Mouse (Mus musculus) lung, postnatal 14 days (tissue): Measurements from ENCODE around the gene Galntl6.

Source experiments
- DNase-seq: peaks from one replicate; pipeline ENCODE4 v3.0.0; 2021

The Galntl6 gene

DNA sequence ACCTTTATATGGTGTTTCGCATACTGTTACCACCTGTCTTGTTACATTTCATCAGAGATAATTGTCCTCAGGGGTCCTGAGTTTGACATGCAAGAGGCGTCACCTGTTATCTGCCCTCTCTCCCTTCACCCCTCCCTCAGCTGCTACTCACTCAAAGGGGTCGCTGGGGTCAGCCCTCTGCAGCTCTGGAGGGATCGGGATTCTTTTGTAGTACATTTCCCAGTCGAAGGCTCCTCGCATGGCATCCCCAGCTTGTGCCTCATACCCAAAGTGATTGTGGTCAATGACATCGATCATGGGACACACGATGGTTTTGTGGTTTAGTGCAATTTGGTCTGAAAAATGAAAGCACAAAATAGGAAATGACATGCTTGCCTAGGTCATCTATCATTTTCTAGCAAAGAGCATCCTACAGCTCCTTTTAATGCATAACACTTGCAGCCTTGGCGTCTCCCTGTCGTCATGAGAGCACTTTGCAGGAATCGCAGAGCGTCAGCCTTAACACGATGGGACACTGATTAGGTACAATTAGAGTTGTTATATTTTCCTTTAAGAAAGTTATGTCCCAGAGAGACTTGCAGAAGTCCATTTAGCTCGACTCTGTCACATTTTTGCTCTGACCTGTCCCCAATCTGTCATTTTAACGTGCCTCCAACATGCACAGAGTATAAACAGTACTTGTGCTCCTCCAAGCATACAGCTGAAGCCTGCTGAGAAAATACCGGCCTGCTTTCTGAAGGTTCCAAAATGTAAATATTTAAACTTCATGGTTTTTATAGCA, 954.1 kb downstream of the Galntl6 start:
- no peak for DNase-seq

DNA sequence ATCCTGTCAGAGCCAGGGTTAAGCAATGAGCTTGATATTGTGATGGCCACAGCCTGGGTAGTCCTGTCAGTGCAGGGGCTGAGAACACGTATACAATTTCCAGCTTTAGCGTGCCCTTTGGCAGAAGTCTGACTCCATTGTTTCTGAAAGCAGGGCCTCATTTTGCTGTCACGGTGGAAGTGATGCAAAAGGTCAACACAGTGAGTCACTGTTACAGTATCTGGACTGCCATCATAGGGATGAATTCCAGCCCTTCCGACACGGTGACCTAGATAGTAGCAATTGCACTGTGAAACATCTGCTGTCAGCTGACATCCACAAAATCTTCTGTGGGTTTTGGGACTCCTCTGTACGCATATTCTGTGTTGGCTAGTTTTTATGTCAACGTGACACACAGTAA, 956.9 kb downstream of the Galntl6 start:
- no peak for DNase-seq

DNA sequence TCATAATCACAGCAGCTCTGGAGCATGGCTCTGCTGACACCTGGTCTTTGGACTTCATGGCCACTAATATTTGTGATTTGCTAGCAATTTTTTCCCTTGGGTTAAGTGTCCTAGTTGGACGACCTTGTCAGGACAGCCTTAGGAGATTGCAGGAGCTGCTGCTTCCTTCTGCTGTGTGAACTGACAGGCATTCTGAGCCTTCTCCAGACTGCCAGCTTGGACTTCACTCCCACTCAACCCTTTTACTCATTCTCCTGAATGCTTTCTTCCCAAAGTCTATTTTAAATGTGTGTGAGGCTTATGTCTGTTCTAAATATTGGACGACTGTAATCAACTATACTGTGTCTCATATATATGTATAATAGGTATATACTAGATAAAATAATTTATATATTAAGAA, 971.3 kb downstream of the Galntl6 start:
- DNase-seq = no peak

DNA sequence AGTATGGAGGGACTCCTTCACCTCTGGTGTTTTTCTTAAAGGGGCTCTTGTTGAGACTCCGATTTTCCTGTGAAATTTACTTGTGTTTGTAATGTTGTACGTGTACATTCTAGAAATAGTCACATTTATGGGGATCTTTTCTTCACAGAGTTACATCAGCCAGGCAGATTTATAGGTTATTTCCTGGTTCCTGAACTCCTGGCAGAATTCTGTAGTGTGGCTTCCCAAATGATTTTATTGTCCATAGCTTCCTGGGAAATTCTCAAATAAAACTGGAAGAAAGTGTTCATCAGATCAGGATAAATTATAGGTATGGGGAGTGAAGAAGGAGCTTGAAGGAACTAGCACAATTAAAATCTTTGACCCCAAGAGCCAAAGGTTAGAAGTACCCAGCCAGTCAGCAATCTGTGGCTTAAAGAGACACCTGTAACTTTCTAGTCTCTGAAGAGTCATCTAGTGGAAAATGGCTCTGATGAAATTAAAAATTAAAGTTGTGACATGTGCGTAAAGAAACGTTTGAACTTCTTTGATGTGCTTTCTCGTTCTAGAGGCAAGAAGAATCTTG, 972.5 kb downstream of the Galntl6 start:
- no peak for DNase-seq

- peak; percentile 57 for DNase-seq
Observed at GRCm38 (mm10) chr8:57939177-57939855, 973.1 kb downstream of the Galntl6 start.

DNA sequence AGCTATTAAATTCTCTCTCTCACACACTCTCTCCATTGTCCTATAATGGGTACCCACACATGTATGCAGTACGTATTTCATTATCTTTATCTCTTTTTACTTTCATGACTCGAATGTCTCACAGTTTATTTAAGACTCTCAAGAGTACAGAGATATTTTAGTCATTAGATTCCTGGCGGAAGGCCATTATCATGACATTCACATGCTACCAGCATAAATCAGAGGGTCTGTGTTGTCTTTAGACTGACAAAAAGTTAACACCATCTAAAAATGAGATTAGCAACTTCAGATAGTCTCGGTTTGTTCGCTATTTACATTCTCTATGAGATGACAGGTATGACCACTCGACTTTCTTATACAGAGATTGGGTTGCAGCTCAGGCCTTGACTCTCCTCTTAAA, 985.4 kb downstream of the Galntl6 start:
- no peak for DNase-seq

GRCm38 (mm10) chr8:57923556-57923955, 988.9 kb downstream of the Galntl6 start:
- no peak for DNase-seq

GRCm38 (mm10) chr8:57923130-57923529, 989.3 kb downstream of the Galntl6 start:
- DNase-seq = no peak

DNA sequence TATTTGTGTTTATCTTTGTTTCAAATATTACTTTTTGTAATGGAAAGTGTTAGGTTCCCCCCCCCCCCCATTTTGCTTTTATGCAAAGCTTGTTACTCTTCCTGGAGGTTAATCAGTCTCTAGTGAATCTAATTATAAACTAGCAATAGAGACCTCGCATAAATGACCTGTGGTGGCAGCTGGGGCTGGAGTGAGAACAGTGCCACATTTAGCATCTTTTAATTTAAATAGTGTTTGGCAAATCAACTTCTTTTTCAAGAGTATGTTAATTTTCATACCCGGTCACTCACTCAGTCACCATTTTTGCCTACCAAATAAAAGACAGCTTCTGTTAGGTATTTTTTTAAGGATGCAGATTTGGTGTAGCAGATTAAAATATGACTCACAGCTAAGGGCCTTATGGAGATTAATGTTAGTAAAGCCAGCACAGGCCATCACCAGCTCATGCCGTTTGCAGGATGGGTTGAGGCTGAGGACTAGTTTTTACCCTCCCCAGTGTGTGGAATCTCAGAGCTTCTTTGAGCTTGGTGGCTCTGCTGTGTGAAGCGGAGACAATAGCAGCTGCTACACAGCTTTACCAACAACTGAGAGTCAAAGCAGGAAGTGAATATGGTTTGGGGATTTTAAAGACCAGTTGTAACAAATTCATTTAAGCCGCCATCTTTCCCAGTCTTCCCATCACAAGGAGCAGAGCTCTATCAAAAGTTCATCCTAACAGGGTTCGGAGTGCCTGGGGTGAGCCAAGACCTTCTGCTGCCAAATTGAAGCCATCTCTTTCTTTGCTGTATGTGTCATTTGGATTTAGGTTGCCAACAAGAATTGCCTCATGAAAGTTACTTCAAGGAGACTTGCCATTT, 990.0 kb downstream of the Galntl6 start:
- no peak for DNase-seq

- DNase-seq = no peak
Observed at GRCm38 (mm10) chr8:57920326-57920903, 992.0 kb downstream of the Galntl6 start.

- no peak for DNase-seq
Observed at GRCm38 (mm10) chr8:57918720-57919640, 993.5 kb downstream of the Galntl6 start.

DNA sequence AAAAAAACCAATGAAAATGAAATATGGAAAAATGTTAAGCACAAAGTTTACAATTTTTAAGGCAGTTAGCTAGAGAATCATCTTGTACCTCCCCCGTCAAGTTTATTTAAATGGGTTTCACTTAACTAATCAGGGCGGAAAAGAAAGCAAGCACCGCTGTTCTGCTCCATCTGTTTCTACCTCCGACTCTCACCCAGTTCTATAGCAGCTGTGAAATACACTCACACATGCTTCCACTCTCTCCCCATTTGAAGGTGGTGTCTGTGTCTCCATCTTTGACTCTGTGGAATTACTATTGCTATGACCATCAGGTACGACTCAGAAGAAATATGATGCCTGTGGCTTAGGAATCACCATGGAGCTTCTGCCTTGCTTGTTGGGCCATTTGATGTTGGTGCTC, 1019.1 kb downstream of the Galntl6 start:
- no peak for DNase-seq

GRCm38 (mm10) chr8:57892115-57892514, 1020.3 kb downstream of the Galntl6 start:
- no peak for DNase-seq

DNA sequence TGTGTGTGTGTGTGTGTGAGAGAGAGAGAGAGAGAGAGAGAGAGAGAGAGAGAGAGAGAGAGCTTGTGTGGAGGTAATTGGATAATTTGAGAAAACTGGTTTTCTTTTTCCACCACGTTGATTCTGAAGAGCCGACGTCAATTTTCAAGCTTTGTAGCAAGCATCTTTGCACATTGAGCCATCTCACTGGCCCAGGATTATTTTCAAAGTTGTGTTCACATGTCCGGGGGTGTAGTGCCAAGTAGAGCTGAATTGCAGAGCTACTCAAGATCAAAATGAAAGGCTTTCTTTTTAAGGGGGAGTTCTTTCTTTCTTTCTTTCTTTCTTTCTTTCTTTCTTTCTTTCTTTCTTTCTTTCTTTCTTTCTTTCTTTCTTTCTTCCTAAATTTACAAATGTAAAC, 1022.3 kb downstream of the Galntl6 start:
- DNase-seq = no peak

DNA sequence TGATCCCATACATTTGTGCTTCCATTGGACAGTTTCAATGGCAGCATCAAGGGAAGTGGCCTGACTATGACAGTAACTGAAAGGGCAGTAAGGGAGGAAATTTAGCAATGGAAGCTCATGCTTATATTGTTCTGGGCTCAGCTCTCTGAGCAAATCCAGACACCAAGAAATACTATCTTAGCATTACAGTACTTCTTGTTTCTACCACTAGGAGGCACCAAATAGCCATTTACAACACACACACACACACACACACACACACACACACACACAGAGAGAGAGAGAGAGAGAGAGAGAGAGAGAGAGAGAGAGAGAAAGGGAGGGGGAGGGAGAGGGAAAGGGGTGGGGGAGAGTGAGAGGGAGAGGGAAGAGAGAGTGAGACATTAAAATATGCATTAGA, 1023.6 kb downstream of the Galntl6 start:
- no peak for DNase-seq

- DNase-seq = no peak
Observed at GRCm38 (mm10) chr8:57879452-57879851, 1033.0 kb downstream of the Galntl6 start.

DNA sequence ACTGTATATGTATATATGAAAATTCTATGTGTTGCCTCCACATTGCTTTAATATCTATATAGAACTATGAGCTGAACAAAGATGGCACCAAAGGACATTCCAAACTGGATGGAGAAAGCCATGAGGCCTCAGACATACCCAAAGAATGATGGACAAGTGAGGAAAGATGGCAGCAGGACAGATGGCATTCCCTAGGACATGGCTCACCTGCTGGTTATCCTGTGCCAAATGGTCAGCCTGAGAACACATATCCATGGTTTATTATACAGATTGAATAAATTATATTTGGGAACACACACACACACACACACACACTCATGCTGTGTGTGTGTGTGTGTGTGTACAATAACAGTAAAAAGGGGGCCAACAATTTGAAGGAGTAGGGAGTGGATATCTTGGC, 1063.4 kb downstream of the Galntl6 start:
- DNase-seq = no peak

DNA sequence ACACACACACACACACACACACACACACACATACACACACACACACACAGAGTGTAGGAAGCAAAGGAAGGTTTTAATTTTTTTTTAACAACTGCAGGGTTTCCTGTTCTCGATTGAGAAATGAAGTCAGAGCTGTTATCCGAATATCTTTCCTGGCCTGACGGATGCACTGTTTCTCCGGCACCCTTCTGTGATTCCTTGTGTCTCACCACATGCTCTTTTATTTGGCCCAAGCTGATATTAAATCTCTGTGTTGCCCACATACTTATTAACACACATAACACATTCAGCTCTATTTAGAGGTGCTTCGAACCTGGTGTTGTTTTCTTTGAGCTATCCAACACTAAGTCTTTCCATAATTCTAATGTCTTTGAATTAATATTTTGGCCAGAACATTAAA, 1069.0 kb downstream of the Galntl6 start:
- DNase-seq = no peak

DNA sequence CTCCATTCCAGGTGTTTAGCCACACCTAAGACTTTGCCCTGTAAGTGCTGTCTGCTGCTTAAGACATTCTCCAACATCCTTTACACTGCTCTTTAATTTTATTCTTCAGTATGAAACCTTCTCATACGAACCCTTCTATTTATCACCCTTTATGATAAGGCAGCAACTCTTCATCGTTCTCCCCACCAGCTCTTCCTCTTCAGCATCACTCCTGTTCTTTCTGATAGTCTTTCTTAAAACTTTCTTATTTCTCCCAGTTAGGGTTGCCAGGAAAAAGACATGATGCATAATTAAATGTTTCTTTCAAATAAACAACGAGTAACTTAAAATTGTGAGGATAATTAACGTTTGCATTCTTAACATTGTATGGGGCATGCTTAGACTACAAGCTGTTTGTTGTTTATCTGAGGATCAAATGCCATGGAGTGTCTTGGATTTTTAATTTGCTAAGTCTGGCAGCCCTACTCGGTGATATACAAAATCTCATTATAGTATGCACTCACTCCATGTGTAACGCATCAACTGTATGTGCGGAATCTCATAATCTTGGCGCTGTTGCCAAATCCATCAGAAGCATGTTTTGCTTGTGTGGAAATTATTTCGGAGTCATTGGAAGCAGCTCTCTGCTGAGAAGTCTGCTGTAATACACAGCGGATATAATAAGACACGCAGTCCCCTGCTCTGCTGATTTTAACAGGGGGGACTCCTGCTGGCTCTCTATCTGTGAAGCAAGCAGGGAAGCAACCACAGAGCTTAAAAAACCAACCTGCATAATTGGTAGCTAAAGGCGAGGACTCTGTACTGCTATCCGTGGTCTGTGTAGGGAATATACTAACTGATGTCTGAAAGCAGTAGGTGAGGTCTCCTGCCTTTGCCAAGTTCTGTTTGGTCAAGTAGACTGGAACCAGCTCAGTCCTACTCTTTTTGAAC, 1069.7 kb downstream of the Galntl6 start:
- no peak for DNase-seq

GRCm38 (mm10) chr8:57841446-57841845, 1071.0 kb downstream of the Galntl6 start:
- DNase-seq = no peak

DNA sequence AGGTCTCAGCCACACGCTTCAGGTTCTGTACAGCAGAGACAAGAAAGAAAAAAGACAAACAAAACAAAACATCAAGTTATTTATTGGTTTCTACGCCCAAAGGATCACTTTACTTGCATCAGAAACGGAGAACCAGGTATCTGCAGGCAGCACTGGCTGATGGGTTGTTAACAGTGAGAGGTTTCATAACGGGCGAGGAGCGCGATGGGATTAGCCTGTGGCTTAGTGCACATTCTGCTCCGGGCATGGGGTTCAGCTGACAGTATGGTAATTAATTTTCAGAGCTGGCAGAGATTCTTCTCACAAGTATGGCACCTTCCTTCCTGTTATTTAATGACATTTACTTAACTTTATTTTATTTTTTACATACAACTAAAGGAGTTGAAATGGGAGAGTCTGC, 1075.1 kb downstream of the Galntl6 start:
- no peak for DNase-seq
